Mouse (Mus musculus): Measurements from ENCODE around the gene Rcc2.
A peak's percentile ranks its signal among the peaks of the same experiment; 100 is the strongest.

Gene Rcc2

GRCm38 (mm10) chr4:140709617-140710016 is 9.3 kb downstream of the Rcc2 start:
- DNase-seq (ENCODE audit: low read depth, low spot score): no peak

GRCm38 (mm10) chr4:140710781-140711180 is 10.4 kb downstream of the Rcc2 start:
- no peak for DNase-seq (ENCODE audit: low read depth, low spot score)

- DNase-seq (ENCODE audit: low read depth, low spot score): no peak
Observed at GRCm38 (mm10) chr4:140711360-140711759, 11.0 kb downstream of the Rcc2 start.

GRCm38 (mm10) chr4:140713480-140714365 is 13.4 kb downstream of the Rcc2 start:
- DNase-seq (ENCODE audit: low read depth, low spot score): peak; percentile 98

GRCm38 (mm10) chr4:140714586-140714985 is 14.2 kb downstream of the Rcc2 start:
- DNase-seq (ENCODE audit: low read depth, low spot score): no peak

- DNase-seq (ENCODE audit: low read depth, low spot score): no peak
Observed at GRCm38 (mm10) chr4:140716994-140717393, 16.7 kb downstream of the Rcc2 start.

- DNase-seq (ENCODE audit: low read depth, low spot score): no peak
Observed at GRCm38 (mm10) chr4:140718436-140718835, 18.1 kb downstream of the Rcc2 start.

- no peak for DNase-seq (ENCODE audit: low read depth, low spot score)
Observed at GRCm38 (mm10) chr4:140720091-140720490, 19.8 kb downstream of the Rcc2 start.

GRCm38 (mm10) chr4:140721968-140722490 is 21.7 kb downstream of the Rcc2 start:
- no peak for DNase-seq (ENCODE audit: low read depth, low spot score)

- no peak for DNase-seq (ENCODE audit: low read depth, low spot score)
Observed at GRCm38 (mm10) chr4:140722710-140723109, 22.4 kb downstream of the Rcc2 start.

GRCm38 (mm10) chr4:140723192-140723591 is 22.9 kb downstream of the Rcc2 start:
- DNase-seq (ENCODE audit: low read depth, low spot score): no peak

- DNase-seq (ENCODE audit: low read depth, low spot score): no peak
Observed at GRCm38 (mm10) chr4:140723801-140724200, 23.5 kb downstream of the Rcc2 start.

GRCm38 (mm10) chr4:140724739-140725138 is 24.4 kb downstream of the Rcc2 start:
- peak; percentile 81 for DNase-seq (ENCODE audit: low read depth, low spot score)

GRCm38 (mm10) chr4:140726907-140727306 is 26.6 kb downstream of the Rcc2 start:
- DNase-seq (ENCODE audit: low read depth, low spot score): no peak

- no peak for DNase-seq (ENCODE audit: low read depth, low spot score)
Observed at GRCm38 (mm10) chr4:140731654-140732053, 31.3 kb downstream of the Rcc2 start.

GRCm38 (mm10) chr4:140732871-140733270 is 32.5 kb downstream of the Rcc2 start:
- DNase-seq (ENCODE audit: low read depth, low spot score): no peak

GRCm38 (mm10) chr4:140740655-140741054 is 40.3 kb downstream of the Rcc2 start:
- no peak for DNase-seq (ENCODE audit: low read depth, low spot score)

- DNase-seq (ENCODE audit: low read depth, low spot score): no peak
Observed at GRCm38 (mm10) chr4:140741401-140741800, 41.1 kb downstream of the Rcc2 start.

- DNase-seq (ENCODE audit: low read depth, low spot score): no peak
Observed at GRCm38 (mm10) chr4:140742543-140742942, 42.2 kb downstream of the Rcc2 start, which contains the start of gene Padi6. Gene Padi6 (minus strand): TSS chr4:140742643.

GRCm38 (mm10) chr4:140743086-140743485 is 42.7 kb downstream of the Rcc2 start:
- no peak for DNase-seq (ENCODE audit: low read depth, low spot score)

- DNase-seq (ENCODE audit: low read depth, low spot score): no peak
Observed at GRCm38 (mm10) chr4:140744654-140745053, 44.3 kb downstream of the Rcc2 start.

GRCm38 (mm10) chr4:140747978-140748377 is 47.6 kb downstream of the Rcc2 start:
- no peak for DNase-seq (ENCODE audit: low read depth, low spot score)

GRCm38 (mm10) chr4:140750328-140750727 is 50.0 kb downstream of the Rcc2 start:
- DNase-seq (ENCODE audit: low read depth, low spot score): no peak

Data from telencephalon, adult 2 months (tissue).